Mouse (Mus musculus): ENCODE measurements around the gene Trim63.
A peak's percentile ranks its signal among the peaks of the same experiment; 100 is the strongest.
"Not testable (repeated sequence)": the region's sequence is repeated elsewhere in the genome, so short reads cannot be mapped to it uniquely, and the experiment has no call there.

The Trim63 gene

DNA sequence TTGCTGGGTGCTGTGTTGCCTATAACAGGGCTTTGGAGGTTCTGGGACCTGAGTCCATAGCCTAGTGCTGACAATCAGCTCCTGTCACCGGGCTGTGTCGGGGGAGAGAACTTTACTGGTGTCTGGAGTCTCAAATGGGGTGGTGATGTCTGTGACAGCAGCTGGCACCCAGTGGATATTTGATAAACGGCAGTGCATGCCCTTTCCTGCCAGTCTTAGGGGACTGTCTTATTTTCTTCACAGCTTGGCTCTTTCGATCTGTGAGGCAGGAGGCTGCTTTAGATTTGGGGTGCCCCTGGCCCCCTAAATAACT is 15.5 kb upstream of the Trim63 start:
- DNase-seq = no peak

GRCm38 (mm10) chr4:134300316-134300715 is 14.6 kb upstream of the Trim63 start:
- DNase-seq = no peak

DNA sequence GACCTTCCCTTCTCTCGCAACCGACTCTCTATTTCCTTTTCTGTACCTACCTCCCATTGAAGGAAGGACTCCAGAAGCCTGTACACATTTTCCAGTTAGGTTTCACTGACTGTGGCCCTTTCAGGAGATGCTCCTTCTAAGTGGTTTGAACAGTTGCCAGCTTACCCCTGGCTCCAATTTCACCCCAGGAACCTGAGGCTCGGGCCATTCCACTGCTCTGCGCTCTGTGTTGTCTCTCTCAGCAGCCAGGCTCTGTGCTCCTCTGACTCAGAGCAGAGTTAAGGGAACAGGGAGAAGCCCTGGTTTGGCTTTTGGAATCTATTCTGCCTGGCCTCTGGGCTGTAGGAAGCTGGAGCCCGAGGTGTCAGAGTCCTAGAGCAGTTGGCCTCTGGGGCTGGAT is 12.8 kb upstream of the Trim63 start:
- no peak for DNase-seq

DNA sequence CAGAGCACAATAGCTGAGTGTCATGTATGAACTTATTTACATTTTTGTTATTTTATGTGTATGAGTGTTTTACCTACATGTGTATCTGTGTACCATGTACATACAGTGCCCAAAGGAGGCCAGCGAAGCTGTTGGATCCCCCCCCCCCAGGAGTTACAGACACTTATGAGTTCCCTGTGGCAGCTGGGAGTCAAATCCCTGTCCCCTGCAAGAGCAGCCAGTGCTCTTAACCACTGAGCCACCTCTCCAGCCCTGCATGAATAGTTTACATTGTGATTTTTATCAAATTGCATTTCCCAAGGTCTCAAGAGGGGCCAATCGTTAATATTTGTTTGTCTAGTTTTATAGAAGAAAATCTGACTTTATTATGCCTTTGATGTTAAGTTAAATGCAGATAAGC is 8.0 kb upstream of the Trim63 start:
- no peak for DNase-seq

DNA sequence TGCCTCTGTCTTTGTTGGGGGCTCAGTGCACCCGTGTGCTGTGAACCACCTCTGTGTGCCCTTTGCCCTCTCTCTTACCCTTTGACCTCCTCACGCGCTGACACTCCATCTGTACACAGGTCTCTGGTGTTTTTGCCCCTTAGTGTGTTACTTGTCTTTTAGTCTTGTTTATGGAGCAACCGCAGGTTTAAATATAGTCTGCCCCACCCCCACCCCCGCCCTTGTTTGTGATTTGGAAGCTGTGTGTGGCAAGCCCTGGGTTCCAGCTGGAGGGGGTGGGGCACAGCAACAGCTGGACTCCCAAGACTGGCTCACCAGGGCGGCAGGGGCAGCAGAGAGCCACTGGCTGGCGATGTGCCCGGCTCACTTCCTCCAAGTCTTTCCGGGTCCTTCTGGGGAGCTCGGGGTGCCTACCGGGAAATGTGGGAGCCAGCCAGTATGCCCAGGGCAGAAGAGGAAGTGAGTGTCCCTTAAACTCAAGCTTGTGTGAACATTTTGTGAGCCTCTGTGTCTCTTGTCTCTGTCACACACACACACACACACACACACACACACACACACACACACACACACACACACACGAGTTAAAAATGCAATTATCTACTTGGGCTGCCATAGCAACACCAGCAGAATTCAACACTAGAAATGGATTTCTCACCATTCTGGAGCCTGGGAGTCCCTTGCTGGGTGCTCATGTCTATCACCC is 7.4 kb upstream of the Trim63 start:
- DNase-seq = peak; percentile 78

GRCm38 (mm10) chr4:134310106-134310505 is 4.8 kb upstream of the Trim63 start:
- no peak for DNase-seq

GRCm38 (mm10) chr4:134310656-134311055 is 4.3 kb upstream of the Trim63 start:
- DNase-seq = no peak

DNA sequence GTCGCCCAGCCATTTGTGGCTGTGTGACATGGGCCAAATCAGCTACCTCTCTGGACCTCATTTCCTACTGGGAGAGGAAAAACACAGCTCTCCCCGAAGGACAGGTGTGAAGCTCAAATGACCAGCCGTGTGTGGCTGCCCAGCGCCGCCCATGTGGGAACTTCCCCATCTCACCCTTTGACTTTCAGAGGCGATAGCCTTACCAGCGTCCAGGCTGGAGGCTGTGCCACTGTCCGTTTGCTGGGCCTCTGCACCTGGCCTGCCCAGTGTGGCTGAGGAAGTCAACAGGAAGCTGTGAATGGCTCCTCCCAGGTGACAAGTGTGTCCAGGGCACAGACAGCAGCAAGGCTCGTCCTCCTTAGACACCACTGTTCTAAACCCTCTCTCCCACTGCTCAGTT is 3.1 kb upstream of the Trim63 start:
- no peak for DNase-seq

- no peak for DNase-seq
Measured at GRCm38 (mm10) chr4:134312341-134312740, 2.6 kb upstream of the Trim63 start.

DNA sequence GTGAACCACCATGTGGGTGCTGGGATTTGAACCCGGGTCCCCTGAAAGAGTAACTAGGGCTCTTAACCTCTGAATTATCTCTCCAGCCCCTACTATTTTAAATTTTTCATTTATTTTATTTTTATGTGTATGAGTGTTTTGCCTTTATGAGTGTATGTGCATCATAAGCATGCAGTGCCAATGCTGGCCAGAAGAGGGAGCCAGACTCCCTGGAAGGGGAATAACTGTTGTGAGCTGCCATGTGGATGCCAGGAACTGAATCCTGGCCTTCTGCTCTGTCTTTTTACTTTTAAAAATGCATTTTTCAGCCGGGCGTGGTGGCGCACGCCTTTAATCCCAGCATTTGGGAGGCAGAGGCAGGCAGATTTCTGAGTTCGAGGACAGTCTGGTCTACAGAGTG is 2.0 kb upstream of the Trim63 start:
- no peak for DNase-seq

GRCm38 (mm10) chr4:134314081-134314655 is 752 bp upstream of the Trim63 start:
- no peak for DNase-seq

- DNase-seq = no peak
Measured at GRCm38 (mm10) chr4:134315470-134315869, 550 bp downstream of the Trim63 start.

GRCm38 (mm10) chr4:134316390-134316789 is 1.5 kb downstream of the Trim63 start:
- DNase-seq = no peak

DNA sequence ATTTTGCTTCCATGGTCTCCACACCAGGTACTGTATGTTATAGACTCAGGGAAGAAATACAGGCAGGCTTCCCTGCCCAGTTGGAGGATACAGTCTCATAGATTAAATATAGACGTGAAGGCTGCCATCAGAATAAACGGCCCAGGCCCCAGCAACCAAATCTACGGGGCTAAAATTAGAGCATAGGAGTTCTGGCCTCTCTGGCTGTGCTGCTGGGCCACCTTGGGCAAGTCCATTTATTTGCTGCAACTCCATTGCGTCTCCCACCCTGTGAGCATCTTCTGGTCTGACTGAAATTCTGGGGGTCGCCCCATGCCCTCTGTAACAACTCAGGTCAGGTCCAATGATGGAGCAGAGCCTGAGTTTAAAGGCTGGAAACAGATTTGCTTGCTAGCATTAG is 4.2 kb downstream of the Trim63 start:
- no peak for DNase-seq

DNA sequence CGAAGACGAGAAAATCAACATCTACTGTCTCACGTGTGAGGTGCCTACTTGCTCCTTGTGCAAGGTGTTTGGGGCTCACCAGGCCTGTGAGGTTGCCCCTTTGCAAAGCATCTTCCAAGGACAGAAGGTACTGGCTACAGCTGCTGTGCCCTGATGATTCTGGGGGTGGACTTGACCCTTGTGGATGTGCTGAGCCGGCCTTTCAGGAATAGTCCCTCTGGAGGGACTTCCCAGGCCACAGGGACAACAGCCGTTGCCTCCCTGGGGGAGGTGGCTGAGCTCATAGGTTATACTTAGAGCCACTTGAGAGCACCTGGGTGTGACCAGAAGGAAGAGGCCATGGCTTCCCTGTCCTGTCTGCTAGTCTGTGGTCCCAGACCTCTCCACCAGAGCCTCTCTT is 4.8 kb downstream of the Trim63 start:
- no peak for DNase-seq

GRCm38 (mm10) chr4:134321524-134321923 is 6.6 kb downstream of the Trim63 start:
- DNase-seq = no peak

- no peak for DNase-seq
Measured at GRCm38 (mm10) chr4:134324655-134325054, 9.7 kb downstream of the Trim63 start.

- DNase-seq = no peak
Measured at GRCm38 (mm10) chr4:134326859-134327530, 12.1 kb downstream of the Trim63 start.

GRCm38 (mm10) chr4:134328151-134328550 is 13.2 kb downstream of the Trim63 start:
- no peak for DNase-seq

- DNase-seq = no peak
Measured at GRCm38 (mm10) chr4:134328832-134329231, 13.9 kb downstream of the Trim63 start.

- no peak for DNase-seq
Measured at GRCm38 (mm10) chr4:134330281-134330680, 15.4 kb downstream of the Trim63 start.

GRCm38 (mm10) chr4:134341231-134341630 is 26.3 kb downstream of the Trim63 start:
- DNase-seq = not testable (repeated sequence)

DNA sequence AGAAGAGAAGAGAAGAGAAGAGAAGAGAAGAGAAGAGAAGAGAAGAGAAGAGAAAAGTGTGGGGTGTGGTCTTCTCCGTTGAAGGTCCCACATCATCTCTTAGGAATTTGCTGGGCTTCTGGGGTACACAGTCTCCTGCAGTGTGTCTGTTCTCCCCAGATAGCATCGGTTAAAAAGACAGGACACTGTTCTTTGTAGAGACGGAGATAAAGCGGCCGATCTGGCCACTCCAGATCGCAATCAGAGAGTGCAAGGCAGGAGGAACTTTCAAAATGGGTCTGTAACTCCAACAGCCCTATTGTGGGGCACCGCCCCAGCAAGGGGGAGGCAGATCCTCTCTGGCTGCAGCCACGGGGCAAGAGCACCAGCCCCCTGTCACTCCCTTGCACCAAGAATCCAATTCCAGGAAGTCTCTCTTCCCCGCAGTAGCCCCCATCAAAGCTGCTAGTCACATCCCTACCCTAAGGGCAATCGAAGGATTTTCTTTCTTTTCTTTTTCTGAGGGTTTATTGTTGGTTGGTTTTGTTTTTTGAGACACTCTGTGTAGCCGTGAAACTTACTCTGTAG is 27.4 kb downstream of the Trim63 start:
- no peak for DNase-seq
